Mouse (Mus musculus) kidney, postnatal 10 days (tissue): ENCODE measurements around the gene Gm20911.
"Not testable (repeated sequence)": the region's sequence is repeated elsewhere in the genome, so short reads cannot be mapped to it uniquely, and the experiment has no call there.

Experiments used
- DNase-seq: peaks from one replicate; pipeline ENCODE4 v3.0.0; 2021; ENCODE audit warnings: mixed read lengths

Gene Gm20911

GRCm38 (mm10) chrY:81457707-81458106 is at the start of gene Gm20911:
Gene Gm20911, plus strand, starts transcription at chrY:81458007.
- DNase-seq: not testable (repeated sequence)
